Mouse (Mus musculus) kidney, postnatal 0 days (tissue): ENCODE measurements around the gene Acvrl1. TPM values are rescaled to one million over a fixed set of nuclear protein-coding genes. Genes with fewer than 3 reads are reported as not detected.
A peak's percentile ranks its signal among the peaks of the same experiment; 100 is the strongest.
"Not testable (repeated sequence)": the region's sequence is repeated elsewhere in the genome, so short reads cannot be mapped to it uniquely, and the experiment has no call there.

Experiments
- ATAC-seq: fragments of 200-750 bp; cut with Nextera tagmentation; replicated peaks from 2 replicates; pipeline ENCODE4 v1.8.0; 2017; ENCODE audit warnings: low read depth, moderate number of reproducible peaks, moderate TSS enrichment, moderate library complexity; ENCODE audit not compliant: low FRiP score
- DNase-seq: peaks from one replicate; pipeline ENCODE4 v3.0.0-alpha.2; 2016; ENCODE audit warnings: low spot score
- H3K27ac ChIP-seq: fragments of 300-500 bp; sonication (generic); 2 replicates; pipeline ENCODE4 v1.5.1; 2014; ENCODE audit warnings: mild to moderate bottlenecking
- H3K27me3 ChIP-seq: fragments of 300-500 bp; sonication (generic); 2 replicates; pipeline ENCODE4 v1.6.1; 2014; ENCODE audit warnings: low read length, mixed read lengths; ENCODE audit not compliant: insufficient read depth
- H3K36me3 ChIP-seq: fragments of 300-500 bp; sonication (generic); 2 replicates; pipeline ENCODE4 v1.6.1; 2014; ENCODE audit warnings: low read length, mixed read lengths; ENCODE audit not compliant: insufficient read depth
- H3K4me1 ChIP-seq: fragments of 300-500 bp; sonication (generic); replicated peaks from 2 replicates; pipeline ENCODE4 v1.6.1; 2014; ENCODE audit warnings: antibody characterized with exemption, low read length, mixed read lengths; ENCODE audit not compliant: insufficient read depth
- H3K4me2 ChIP-seq: fragments of 300-500 bp; sonication (generic); 2 replicates; pipeline ENCODE4 v1.6.1; 2014; ENCODE audit warnings: mild to moderate bottlenecking, low read length, moderate library complexity, mixed read lengths
- H3K4me3 ChIP-seq: fragments of 300-500 bp; sonication (generic); replicated peaks from 2 replicates; pipeline ENCODE4 v1.5.1; 2014; ENCODE audit warnings: low read depth, low read length
- H3K9ac ChIP-seq: fragments of 300-500 bp; sonication (generic); 2 replicates; pipeline ENCODE4 v1.6.1; 2014; ENCODE audit warnings: low read depth, low read length
- H3K9me3 ChIP-seq: fragments of 300-500 bp; sonication (generic); replicated peaks from 2 replicates; pipeline ENCODE4 v1.6.1; 2016; ENCODE audit warnings: low read length, inconsistent platforms, mixed read lengths
- CTCF ChIP-seq: IDR thresholded peaks from 2 replicates; pipeline ENCODE4 v1.5.1; 2016; ENCODE audit warnings: antibody characterized with exemption, low read depth, mild to moderate bottlenecking, moderate library complexity
- whole genome bisulfite sequencing: fragments of 180-500 bp; shearing (Covaris S2); extraction: QIAGEN DNeasy Blood & Tissue Kit; methylation state at CpG from one replicate; pipeline ENCODE4 v1.1.7; 2014; 5-methylcytosine and 5-hydroxymethylcytosine counted together
- polyA plus RNA-seq: library from polyadenylated mRNA; unstranded; fragments of >200 nt; fragmentation: Nextera tagmentation; extraction: Ambion mirVana; gene quantifications from 2 replicates; pipeline ENCODE4 v1.2.1, GENCODE M21; 2015

The Acvrl1 gene
- polyA plus RNA-seq, 1 experiment from 2014 or later, result 16.9 TPM

DNA sequence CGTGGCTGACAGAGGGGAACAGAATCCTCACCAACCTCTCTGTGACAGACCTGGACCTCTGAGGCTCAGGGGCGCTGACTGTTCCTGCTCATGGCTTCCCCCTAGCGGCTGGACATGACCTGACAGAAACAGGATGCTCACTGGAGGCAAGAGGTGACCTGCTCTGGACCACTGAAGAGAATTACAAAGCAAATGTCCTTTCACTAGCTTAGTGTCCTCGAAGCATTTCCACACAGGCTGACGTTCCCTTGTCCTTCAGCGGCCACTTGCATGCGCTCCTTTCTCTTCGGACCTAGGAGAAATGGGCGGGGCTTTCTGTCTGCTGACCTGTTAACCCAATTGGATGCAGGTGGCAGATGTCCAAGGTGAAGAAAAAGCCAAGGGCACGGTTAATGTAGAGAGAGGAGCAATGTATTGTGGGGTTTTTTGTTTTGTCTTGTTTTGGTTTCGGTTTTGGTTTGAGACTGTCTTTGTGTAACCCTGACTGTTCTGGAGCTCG lies 22.8 kb upstream of the Acvrl1 start:
- TF ChIP-seq CTCF, result peak; percentile 95
- WGBS, result 16% methylated on average over 12 of the region's 12 CpGs
- Histone ChIP-seq H3K27me3 (no peaks in the 10 kb centered on the region), H3K4me2 (peak overlapping the region; percentile 25), H3K9ac (no peak overlapping the region), H3K27ac (no peak overlapping the region), H3K4me1 (no peaks in the 10 kb centered on the region), H3K4me3 (no peak overlapping the region), H3K9me3 (no peaks in the 10 kb centered on the region), H3K36me3 (no peaks in the 10 kb centered on the region)
- DNase-seq (peak; percentile 83), ATAC-seq (peak; percentile 63; the same call in 1 of the 2 replicates)

- ATAC-seq (no peak), DNase-seq (no peak)
- H3K4me1 ChIP-seq, result no peaks in the 10 kb centered on the region
- TF ChIP-seq CTCF, result no peak
- H3K36me3 ChIP-seq, result no peaks in the 10 kb centered on the region
- no peak overlapping the region for H3K4me3 ChIP-seq
- 89% methylated on average over 10 of the region's 10 CpGs for WGBS
- H3K4me2 ChIP-seq, result no peak overlapping the region
- H3K9me3 ChIP-seq, result no peaks in the 10 kb centered on the region
- no peak overlapping the region for H3K27ac ChIP-seq
- no peak overlapping the region for H3K9ac ChIP-seq
- H3K27me3 ChIP-seq, result no peaks in the 10 kb centered on the region
Observed at GRCm38 (mm10) chr15:101106011-101106410, 22.3 kb upstream of the Acvrl1 start.

GRCm38 (mm10) chr15:101107906-101108671 lies 20.2 kb upstream of the Acvrl1 start:
- DNase-seq (no peak), ATAC-seq (no peak)
- H3K4me3 ChIP-seq, result no peak overlapping the region
- H3K9ac ChIP-seq, result no peak overlapping the region
- TF ChIP-seq CTCF, result peak; percentile 19; the same call in 1 of the 2 replicates
- no peaks in the 10 kb centered on the region for H3K36me3 ChIP-seq
- H3K4me2 ChIP-seq, result no peak overlapping the region
- H3K27me3 ChIP-seq, result no peaks in the 10 kb centered on the region
- no peaks in the 10 kb centered on the region for H3K9me3 ChIP-seq
- no peak overlapping the region for H3K27ac ChIP-seq
- no peaks in the 10 kb centered on the region for H3K4me1 ChIP-seq
- WGBS, result 82% methylated on average over 5 of the region's 5 CpGs

DNA sequence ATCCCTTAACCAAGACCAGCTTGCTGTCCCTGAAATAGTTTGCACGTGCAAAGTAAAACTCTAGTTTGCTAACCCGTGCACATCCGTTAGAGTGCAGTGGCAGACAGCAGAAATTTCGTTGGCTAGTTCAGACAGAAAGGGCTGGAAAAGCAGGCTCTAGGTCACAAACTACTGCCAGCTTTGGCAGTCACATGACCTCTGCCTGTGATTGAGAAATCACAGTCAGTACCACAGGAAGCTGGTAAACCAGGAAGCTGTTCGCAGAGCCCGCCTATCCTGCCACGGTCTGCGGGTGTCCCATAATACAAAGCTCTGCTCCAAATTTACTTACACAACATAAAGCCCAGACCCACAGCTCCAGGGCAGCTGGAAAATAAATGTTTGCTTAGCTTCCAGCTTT lies 15.1 kb upstream of the Acvrl1 start:
- no peaks in the 10 kb centered on the region for H3K27me3 ChIP-seq
- TF ChIP-seq CTCF, result no peak
- 56% methylated on average over 8 of the region's 8 CpGs for WGBS
- no peaks in the 10 kb centered on the region for H3K4me1 ChIP-seq
- no peak overlapping the region for H3K27ac ChIP-seq
- H3K36me3 ChIP-seq, result no peaks in the 10 kb centered on the region
- no peak overlapping the region for H3K9ac ChIP-seq
- no peak overlapping the region for H3K4me2 ChIP-seq
- DNase-seq (peak; percentile 49), ATAC-seq (no peak)
- no peak overlapping the region for H3K4me3 ChIP-seq
- H3K9me3 ChIP-seq, result no peaks in the 10 kb centered on the region; the same call in 1 of the 2 replicates

DNA sequence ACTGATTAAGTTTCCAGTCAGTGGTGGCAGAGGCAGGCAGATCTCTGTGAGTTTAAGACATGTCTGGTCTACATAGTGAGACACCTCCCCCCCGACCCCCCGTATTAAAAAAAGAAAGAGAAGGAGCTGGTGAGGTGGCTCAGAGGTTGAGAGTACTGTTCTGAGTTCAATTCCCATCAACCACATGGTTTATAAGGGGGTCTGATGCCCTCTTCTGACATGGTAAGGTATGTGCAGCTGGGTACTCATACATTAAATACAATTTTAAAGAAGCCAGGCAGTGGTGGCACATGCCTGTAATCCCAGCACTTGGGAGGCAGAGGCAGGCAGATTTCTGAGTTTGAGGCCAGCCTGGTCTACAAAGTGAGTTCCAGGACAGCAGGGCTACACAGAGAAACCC lies 14.5 kb upstream of the Acvrl1 start:
- H3K9me3 ChIP-seq, ATAC-seq, H3K27ac ChIP-seq, H3K9ac ChIP-seq, H3K4me2 ChIP-seq, H3K36me3 ChIP-seq, H3K4me1 ChIP-seq, DNase-seq, H3K4me3 ChIP-seq, H3K27me3 ChIP-seq: not testable (repeated sequence)
- WGBS, result 96% methylated on average over 2 of the region's 2 CpGs
- peak; percentile 30; the same call in 1 of the 2 replicates for TF ChIP-seq CTCF

DNA sequence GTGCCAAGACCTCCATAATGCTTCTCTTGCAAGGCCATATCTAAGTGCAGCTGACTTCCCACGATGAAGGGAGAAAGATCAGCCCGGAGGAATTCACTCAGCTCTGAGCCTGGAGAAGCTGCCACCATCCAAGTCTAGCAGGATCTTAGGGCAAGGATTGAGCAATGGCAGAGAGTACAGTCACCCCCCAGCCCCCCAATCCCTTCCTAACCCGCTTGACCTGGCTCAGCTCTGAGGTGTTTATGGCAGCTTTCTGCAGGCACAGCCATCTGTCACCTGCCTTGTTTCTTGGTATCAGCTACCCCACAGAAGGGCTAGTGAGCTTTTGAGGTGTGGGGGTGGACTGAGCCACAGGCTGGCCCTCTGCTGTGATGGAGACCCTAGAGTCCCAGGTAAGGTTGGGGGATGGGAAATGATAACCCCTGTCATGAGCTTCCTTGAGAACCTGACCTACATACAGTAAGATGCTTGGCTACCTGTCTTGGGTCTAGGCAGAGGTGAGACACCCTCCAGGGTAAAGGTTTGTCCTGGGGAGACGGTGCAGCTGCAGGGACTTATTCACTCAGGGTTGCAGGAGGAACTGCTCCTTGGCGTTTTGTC lies 12.7 kb upstream of the Acvrl1 start, which contains the start of gene Ankrd33:
Ankrd33 (plus strand) TSS at position 245 of the 600 bp plus-strand sequence.
- H3K9ac ChIP-seq, result no peak within 1 kb of the TSS
- H3K9me3 ChIP-seq, result no peaks in the 10 kb centered on the region; the same call in 1 of the 2 replicates
- no peak for TF ChIP-seq CTCF
- DNase-seq (no peak), ATAC-seq (no peak)
- peaks cover 8% of the 10 kb centered on the region; the same call in 1 of the 2 replicates for H3K4me1 ChIP-seq
- H3K27me3 ChIP-seq, result no peaks in the 10 kb centered on the region
- H3K36me3 ChIP-seq, result no peaks in the 10 kb centered on the region
- no peak within 1 kb of the TSS for H3K4me3 ChIP-seq
- no peak within 1 kb of the TSS for H3K4me2 ChIP-seq
- 78% methylated on average over 5 of the region's 5 CpGs for WGBS
- no peak within 1 kb of the TSS for H3K27ac ChIP-seq
